Comparison of ENCODE assay signal across 8 mouse cellular contexts in the genomic region with DNA sequence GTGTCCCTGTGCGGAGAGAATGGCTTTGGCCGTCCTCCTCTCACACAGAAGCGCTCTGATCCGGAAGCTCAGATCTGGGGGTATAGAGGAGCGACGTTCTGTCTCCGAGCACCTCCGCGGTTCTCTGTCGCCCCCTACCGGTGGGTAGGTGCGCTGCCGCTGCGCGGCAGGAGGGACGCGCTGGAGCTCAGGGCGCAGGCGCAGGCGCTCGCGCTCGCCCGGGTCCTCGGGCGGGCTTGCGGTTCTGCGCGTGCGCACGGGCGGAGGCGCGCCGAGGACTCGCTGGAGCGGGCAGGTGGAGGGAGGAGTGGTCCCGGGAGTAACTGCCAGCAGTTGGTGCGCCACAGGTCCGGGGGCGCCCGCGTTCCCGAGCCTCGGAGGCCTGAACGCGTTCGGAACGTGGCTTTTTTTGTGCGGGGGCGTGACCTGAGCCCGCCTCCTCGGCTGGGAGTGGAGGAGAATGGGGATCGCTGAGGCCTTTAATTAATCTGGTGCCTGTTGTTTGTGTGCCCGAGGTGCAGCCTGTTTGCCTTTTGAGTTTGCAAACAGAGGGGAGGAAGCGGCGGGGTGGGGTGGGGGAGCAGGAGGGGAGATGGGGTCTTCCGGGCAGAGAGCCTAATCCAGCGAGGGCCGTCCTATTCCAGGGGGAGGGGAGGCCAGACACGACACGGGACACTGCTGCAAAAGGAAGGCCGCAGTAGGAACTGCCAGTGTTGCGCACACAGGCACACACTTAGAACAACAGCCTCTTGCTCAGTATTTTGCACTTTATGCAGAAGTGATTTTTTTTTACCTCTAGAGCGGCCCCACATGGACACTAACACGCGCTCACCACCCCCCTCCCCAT. TPM values are rescaled to one million over a fixed set of nuclear protein-coding genes. Genes with fewer than 3 reads are reported as not detected.
DNase-seq lines count a peak whose midpoint lies in the region; ATAC-seq lines count a peak whose summit lies in the region.

TSS of gene Tmem106c (plus strand) at position 212 of the 847 bp plus-strand sequence.

- no peaks in the 10 kb centered on the region for H3K36me3 ChIP-seq in heart, embryonic 14.5 days (ENCODE audit: control insufficient read depth, insufficient read depth, low read length)
- no peaks in the 10 kb centered on the region for H3K36me3 ChIP-seq in liver, embryonic 13.5 days
- no peaks in the 10 kb centered on the region for H3K36me3 ChIP-seq in stomach, embryonic 16.5 days (ENCODE audit: control insufficient read depth, insufficient read depth, low read length)

- no peaks in the 10 kb centered on the region for H3K27me3 ChIP-seq in heart, embryonic 14.5 days (ENCODE audit: control insufficient read depth, insufficient read depth, low read length)
- H3K27me3 ChIP-seq in liver, embryonic 13.5 days = no peaks in the 10 kb centered on the region
- H3K27me3 ChIP-seq in stomach, embryonic 16.5 days (ENCODE audit: control insufficient read depth, insufficient read depth, low read length) = no peaks in the 10 kb centered on the region

- H3K9ac ChIP-seq in heart, embryonic 14.5 days (ENCODE audit: low read length) = peak within 1 kb of the TSS; percentile 86
- H3K9ac ChIP-seq in liver, embryonic 13.5 days = peak within 1 kb of the TSS; percentile 81
- H3K9ac ChIP-seq in stomach, embryonic 16.5 days (ENCODE audit: low read length) = peak within 1 kb of the TSS; percentile 85

- ATAC-seq in heart, embryonic 14.5 days (ENCODE audit: insufficient number of reproducible peaks, insufficient read depth, low FRiP score, low read depth) = peak; percentile 97
- ATAC-seq in liver, embryonic 13.5 days (ENCODE audit: low read depth) = peak; percentile 92
- peak; percentile 95 for ATAC-seq in stomach, embryonic 16.5 days (ENCODE audit: insufficient read depth, low FRiP score)

- peak within 1 kb of the TSS; percentile 79 for H3K4me2 ChIP-seq in heart, embryonic 14.5 days (ENCODE audit: low read length)
- peak within 1 kb of the TSS; percentile 93 for H3K4me2 ChIP-seq in liver, embryonic 13.5 days
- H3K4me2 ChIP-seq in stomach, embryonic 16.5 days (ENCODE audit: low read depth, low read length) = peak within 1 kb of the TSS; percentile 83

- H3K9me3 ChIP-seq in heart, embryonic 14.5 days (ENCODE audit: control insufficient read depth, low read length) = no peaks in the 10 kb centered on the region
- H3K9me3 ChIP-seq in liver, embryonic 13.5 days (replicated peaks) = no peaks in the 10 kb centered on the region
- no peaks in the 10 kb centered on the region for H3K9me3 ChIP-seq in stomach, embryonic 16.5 days (replicated peaks; ENCODE audit: control insufficient read depth, low read length)

- under 1% methylated on average over 64 of the region's 67 CpGs for WGBS in heart, embryonic 14.5 days
- 1% methylated on average over 67 of the region's 67 CpGs for WGBS in liver, embryonic 13.5 days (ENCODE audit: insufficient replicate concordance)
- WGBS in stomach, embryonic 16.5 days = under 1% methylated on average over 67 of the region's 67 CpGs

- H3K27ac ChIP-seq in brown adipose tissue, adult 24 weeks (replicated peaks; ENCODE audit: low read depth, low read length) = peak within 1 kb of the TSS; percentile 39
- peak within 1 kb of the TSS; percentile 62 to 73 for H3K27ac ChIP-seq in heart, embryonic 14.5 days (replicated peaks in 1 of 2; ENCODE audit: control insufficient read depth in 1 of 2, insufficient read depth in 1 of 2, low read depth in 2 of 2, low read length in 2 of 2)
- H3K27ac ChIP-seq in liver, embryonic 13.5 days = peak within 1 kb of the TSS; percentile 34
- H3K27ac ChIP-seq in stomach, embryonic 16.5 days (ENCODE audit: low read length) = peak within 1 kb of the TSS; percentile 53; the same call in 1 of the 2 replicates

- peak within 1 kb of the TSS; percentile 92 for H3K4me3 ChIP-seq in brown adipose tissue, adult 24 weeks (ENCODE audit: insufficient read depth, low read depth, low read length)
- H3K4me3 ChIP-seq in heart, embryonic 14.5 days (ENCODE audit: control insufficient read depth in 1 of 2, insufficient read depth in 1 of 2, low read depth in 1 of 2, low read length in 2 of 2) = peak within 1 kb of the TSS; percentile 57 to 82
- peak within 1 kb of the TSS; percentile 72 for H3K4me3 ChIP-seq in liver, embryonic 13.5 days (replicated peaks)
- peak within 1 kb of the TSS; percentile 69 for H3K4me3 ChIP-seq in stomach, embryonic 16.5 days (replicated peaks; ENCODE audit: low read length)

- peak; percentile 97 for DNase-seq in CD4-positive, CD25-positive, alpha-beta regulatory T cell, adult 2 months (ENCODE audit: low read depth, low spot score)
- peak; percentile 75 for DNase-seq in fibroblast of lung, adult 2 months (ENCODE audit: low read depth)
- peak; percentile 94 for DNase-seq in kidney, postnatal 14 days
- DNase-seq in liver, embryonic 13.5 days = peak; percentile 88
- DNase-seq in neural tube, embryonic 10.5 days (ENCODE audit: extremely low spot score, low spot score) = peak; percentile 99

- peaks cover 3% of the 10 kb centered on the region; the same call in 1 of the 2 replicates for H3K4me1 ChIP-seq in brown adipose tissue, adult 24 weeks (ENCODE audit: control insufficient read depth, insufficient read depth, insufficient read length, low read length)
- peaks cover 3 to 6% of the 10 kb centered on the region in 2 experiments; a peak in 3 of 4 replicates for H3K4me1 ChIP-seq in heart, embryonic 14.5 days (ENCODE audit: control insufficient read depth in 2 of 2, insufficient read depth in 2 of 2, low read length in 2 of 2)
- peaks cover 7% of the 10 kb centered on the region for H3K4me1 ChIP-seq in liver, embryonic 13.5 days (replicated peaks)
- no peaks in the 10 kb centered on the region for H3K4me1 ChIP-seq in stomach, embryonic 16.5 days (ENCODE audit: control insufficient read depth, insufficient read depth, low read length)

RNA-seq across cellular contexts. Expression of gene Tmem106c, which starts in this region (rescaled TPM):
- polyA plus RNA-seq in brown adipose tissue, adult 24 weeks (2012; ENCODE audit: insufficient read depth, insufficient read length, missing spikeins) = 19.7 and 33.2 TPM in 2 replicates
- 38.1 and 40.6 TPM in 2 replicates for polyA plus RNA-seq in heart, embryonic 14.5 days (2014; fragmentation: Nextera tagmentation; extraction: Ambion mirVana)
- polyA plus RNA-seq in liver, embryonic 13.5 days (2015; fragmentation: Nextera tagmentation; extraction: Ambion mirVana) = 14.8 and 15.8 TPM in 2 replicates
- 43.1 and 45.3 TPM in 2 replicates for polyA plus RNA-seq in stomach, embryonic 16.5 days (2015; fragmentation: Nextera tagmentation; extraction: Ambion mirVana)

Comparison
In these comparisons a context has a peak if more than half of its experiments do, and no peak if none do; other contexts are left out.
1. Peak in every context shown above with its lines: DNase-seq, ATAC-seq, H3K4me3 ChIP-seq and H3K27ac ChIP-seq.